Mouse (Mus musculus): ENCODE measurements around the gene Lrrc45. TPM values are rescaled to one million over a fixed set of nuclear protein-coding genes. Genes with fewer than 3 reads are reported as not detected.
A peak's percentile ranks its signal among the peaks of the same experiment; 100 is the strongest.
"Not testable (repeated sequence)": the region's sequence is repeated elsewhere in the genome, so short reads cannot be mapped to it uniquely, and the experiment has no call there.

Gene Lrrc45
- total and polyA plus RNA-seq, 3 experiments = 31.0 to 45.1 TPM; not detected in 1

DNA sequence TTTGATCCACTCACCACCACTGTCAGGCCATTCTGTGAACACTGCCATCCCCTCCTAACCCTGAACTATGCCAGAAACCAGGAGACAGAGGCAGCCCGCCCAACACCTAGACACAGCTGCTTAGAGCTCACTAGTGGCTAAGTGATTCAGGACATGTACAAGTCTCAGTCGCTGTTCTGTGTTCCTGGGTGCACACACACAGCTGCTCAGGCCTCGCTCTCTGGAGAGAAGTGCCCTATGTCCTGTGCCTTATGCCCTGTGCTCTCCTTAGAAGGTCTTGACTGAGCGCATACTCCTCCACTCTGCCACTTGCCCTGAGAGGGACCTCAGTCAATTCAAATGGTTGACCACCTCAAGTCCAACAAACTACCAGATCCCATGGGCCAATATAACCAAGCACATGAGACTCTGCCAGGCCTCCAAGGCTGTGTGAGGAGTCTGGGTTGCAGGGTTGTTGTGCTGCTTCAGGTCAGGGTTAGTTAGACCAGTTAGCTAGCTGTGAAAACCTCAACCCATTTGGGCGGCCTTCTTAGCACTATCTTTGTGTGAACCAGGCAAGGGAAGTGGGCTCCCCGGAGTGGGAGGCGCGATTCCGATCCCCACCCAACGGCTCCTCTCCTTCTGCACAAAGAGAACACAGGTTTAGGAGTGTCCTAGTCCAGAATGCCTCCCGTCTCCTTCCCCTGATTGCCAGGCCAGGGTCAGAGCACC lies 15.0 kb downstream of the Lrrc45 start:
- no peak for TF ChIP-seq ELF1 (IDR thresholded peaks at IDR 0.05; ENCODE audit: low read depth, low read length)
- no peak for TF ChIP-seq GABPA (IDR thresholded peaks at IDR 0.05; ENCODE audit: low read depth, low read length)
- TF ChIP-seq CTCF (IDR thresholded peaks at IDR 0.05 in 2 of 3, conservative IDR thresholded peaks at IDR 0.05 in 1 of 3; ENCODE audit: control insufficient read depth in 1 of 3, insufficient read depth in 1 of 3, low read depth in 2 of 3, low read length in 3 of 3, poor library complexity in 1 of 3, severe bottlenecking in 1 of 3) = no peak
- no peak for TF ChIP-seq USF2 (IDR thresholded peaks at IDR 0.05; ENCODE audit: borderline replicate concordance in 1 of 2, insufficient read depth in 1 of 2, low read depth in 1 of 2, low read length in 2 of 2)
- no peak for TF ChIP-seq MEF2A (IDR thresholded peaks at IDR 0.05; ENCODE audit: extremely low read depth, insufficient replicate concordance, low read depth, low read length, poor library complexity, severe bottlenecking)
- TF ChIP-seq POLR2AphosphoS5 (IDR thresholded peaks at IDR 0.05; ENCODE audit: borderline replicate concordance, low read depth, low read length) = no peak
- no peak for TF ChIP-seq TAL1 (IDR thresholded peaks at IDR 0.05; ENCODE audit: low read length)
- no peak for TF ChIP-seq KAT2A (conservative IDR thresholded peaks at IDR 0.05; ENCODE audit: low read depth, low read length)
- TF ChIP-seq MAZ (IDR thresholded peaks at IDR 0.05; ENCODE audit: low read depth, low read length) = no peak
- TF ChIP-seq TBP (IDR thresholded peaks at IDR 0.05; ENCODE audit: low read depth, low read length) = no peak
- TF ChIP-seq CHD2 (IDR thresholded peaks at IDR 0.05; ENCODE audit: low read length) = no peak
- Histone ChIP-seq H3K36me3 (ENCODE audit: control insufficient read depth in 1 of 2, insufficient read depth in 2 of 2, low read length in 2 of 2) (no peaks in the 10 kb centered on the region), H3K4me3 (ENCODE audit: control insufficient read depth in 1 of 2, insufficient read depth in 1 of 2, low read depth in 2 of 2, low read length in 2 of 2) (no peak overlapping the region), H3K27ac (ENCODE audit: control insufficient read depth, low read depth, low read length) (no peak overlapping the region), H3K9ac (ENCODE audit: control insufficient read depth, low read depth, low read length, poor library complexity, severe bottlenecking) (no peak overlapping the region), H3K4me1 (ENCODE audit: control insufficient read depth in 1 of 2, insufficient read depth in 2 of 2, low read length in 2 of 2) (peaks cover 0 to 4% of the 10 kb centered on the region in 2 experiments; a peak in 1 of 4 replicates), H3K9me3 (replicated peaks; ENCODE audit: insufficient read depth, low read length) (no peaks in the 10 kb centered on the region), H3K27me3 (ENCODE audit: control insufficient read depth in 1 of 2, insufficient read depth in 2 of 2, low read length in 2 of 2) (no peaks in the 10 kb centered on the region; a peak in 1 of 4 replicates), H3K79me2 (ENCODE audit: control insufficient read depth, insufficient read depth, low read length, poor library complexity) (no peaks in the 10 kb centered on the region)
- no peak for DNase-seq (ENCODE audit: low read depth, low spot score)

DNA sequence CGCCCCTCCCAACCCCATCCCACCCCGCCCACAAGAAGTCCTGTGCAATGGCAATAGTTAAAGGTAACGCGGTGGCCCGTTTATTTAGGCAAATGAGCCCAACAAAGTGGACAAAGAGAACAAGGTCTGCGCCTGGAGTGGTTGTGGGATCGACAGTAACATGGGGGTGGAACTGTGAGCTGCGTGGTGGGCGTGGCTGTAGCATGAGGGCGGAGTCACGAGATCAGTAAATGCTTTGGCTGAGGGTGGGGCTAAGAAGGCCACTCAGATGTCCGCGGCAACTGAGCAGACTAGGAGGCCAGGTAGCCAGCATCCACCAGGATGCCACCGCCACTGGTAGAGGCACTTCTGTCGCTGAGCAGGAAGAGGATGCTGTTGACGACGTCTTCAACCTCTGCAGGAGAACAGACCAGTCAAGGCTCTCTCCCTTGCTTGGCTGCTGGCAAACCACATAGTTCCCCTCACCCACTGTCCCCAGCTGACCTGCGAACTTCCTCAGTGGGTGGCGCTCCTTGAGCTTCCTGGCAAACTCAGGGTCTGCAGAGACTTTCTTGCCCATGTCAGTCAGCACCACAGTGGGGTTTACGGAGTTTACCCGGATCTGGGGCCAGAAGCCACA lies 15.8 kb downstream of the Lrrc45 start:
- not testable (repeated sequence) for H3K4me1 ChIP-seq (ENCODE audit: control insufficient read depth in 1 of 2, insufficient read depth in 2 of 2, low read length in 2 of 2); H3K9ac ChIP-seq (ENCODE audit: control insufficient read depth, low read depth, low read length, poor library complexity, severe bottlenecking); H3K27ac ChIP-seq (ENCODE audit: control insufficient read depth, low read depth, low read length); H3K27me3 ChIP-seq (ENCODE audit: control insufficient read depth in 1 of 2, insufficient read depth in 2 of 2, low read length in 2 of 2); H3K36me3 ChIP-seq (ENCODE audit: control insufficient read depth in 1 of 2, insufficient read depth in 2 of 2, low read length in 2 of 2); H3K4me3 ChIP-seq (ENCODE audit: control insufficient read depth in 1 of 2, insufficient read depth in 1 of 2, low read depth in 2 of 2, low read length in 2 of 2); H3K79me2 ChIP-seq (ENCODE audit: control insufficient read depth, insufficient read depth, low read length, poor library complexity); H3K9me3 ChIP-seq (replicated peaks; ENCODE audit: insufficient read depth, low read length)
- peak; percentile 60 for DNase-seq (ENCODE audit: low read depth, low spot score)

DNA sequence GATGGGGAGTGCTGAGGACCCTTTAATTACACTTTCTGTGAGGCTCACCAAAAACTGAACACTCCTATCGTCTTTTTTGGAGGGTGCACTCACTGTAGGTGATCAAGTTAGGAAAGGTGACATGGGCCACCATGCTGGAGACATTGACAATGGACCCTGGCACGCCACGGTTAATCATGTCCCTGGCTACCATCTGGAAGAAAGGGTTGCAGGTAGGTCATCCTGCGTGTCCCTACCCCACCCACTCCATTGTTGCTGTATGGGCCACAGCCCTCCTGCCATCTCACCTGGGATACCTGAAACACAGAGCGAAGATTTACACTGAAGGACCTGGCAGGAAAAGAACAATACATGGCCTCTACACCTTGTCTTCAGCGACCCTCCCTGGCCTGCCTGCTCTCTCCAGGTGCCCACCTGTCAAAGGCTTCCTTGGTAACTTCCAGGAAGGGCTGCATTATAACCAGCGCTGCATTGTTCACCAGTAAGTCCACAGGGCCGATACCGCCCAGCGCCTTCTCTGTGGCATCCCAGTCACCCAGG lies 16.7 kb downstream of the Lrrc45 start:
- peaks cover 0 to 1% of the 10 kb centered on the region in 2 experiments; a peak in 2 of 4 replicates for H3K27me3 ChIP-seq (ENCODE audit: control insufficient read depth in 1 of 2, insufficient read depth in 2 of 2, low read length in 2 of 2)
- no peak overlapping the region for H3K9ac ChIP-seq (ENCODE audit: control insufficient read depth, low read depth, low read length, poor library complexity, severe bottlenecking)
- no peaks in the 10 kb centered on the region for H3K9me3 ChIP-seq (replicated peaks; ENCODE audit: insufficient read depth, low read length)
- H3K4me1 ChIP-seq (ENCODE audit: control insufficient read depth in 1 of 2, insufficient read depth in 2 of 2, low read length in 2 of 2) = peaks cover 0 to 4% of the 10 kb centered on the region in 2 experiments; a peak in 1 of 4 replicates
- no peaks in the 10 kb centered on the region for H3K79me2 ChIP-seq (ENCODE audit: control insufficient read depth, insufficient read depth, low read length, poor library complexity)
- H3K27ac ChIP-seq (ENCODE audit: control insufficient read depth, low read depth, low read length) = no peak overlapping the region
- no peak overlapping the region for H3K4me3 ChIP-seq (ENCODE audit: control insufficient read depth in 1 of 2, insufficient read depth in 1 of 2, low read depth in 2 of 2, low read length in 2 of 2)
- no peak for DNase-seq (ENCODE audit: low read depth, low spot score)
- no peaks in the 10 kb centered on the region for H3K36me3 ChIP-seq (ENCODE audit: control insufficient read depth in 1 of 2, insufficient read depth in 2 of 2, low read length in 2 of 2)
- TF ChIP-seq RAD21 (IDR thresholded peaks at IDR 0.05; ENCODE audit: low read depth, low read length) (no peak), ELF1 (IDR thresholded peaks at IDR 0.05; ENCODE audit: low read depth, low read length) (no peak), USF2 (IDR thresholded peaks at IDR 0.05; ENCODE audit: borderline replicate concordance in 1 of 2, insufficient read depth in 1 of 2, low read depth in 1 of 2, low read length in 2 of 2) (no peak), GABPA (IDR thresholded peaks at IDR 0.05; ENCODE audit: low read depth, low read length) (no peak), TAL1 (IDR thresholded peaks at IDR 0.05; ENCODE audit: low read length) (no peak), CTCF (IDR thresholded peaks at IDR 0.05 in 2 of 3, conservative IDR thresholded peaks at IDR 0.05 in 1 of 3; ENCODE audit: control insufficient read depth in 1 of 3, insufficient read depth in 1 of 3, low read depth in 2 of 3, low read length in 3 of 3, poor library complexity in 1 of 3, severe bottlenecking in 1 of 3) (no peak), ZKSCAN1 (IDR thresholded peaks at IDR 0.05; ENCODE audit: low read depth, low read length) (no peak), BHLHE40 (IDR thresholded peaks at IDR 0.05; ENCODE audit: borderline replicate concordance, low read depth, low read length) (no peak), POLR2A (IDR thresholded peaks at IDR 0.05; ENCODE audit: control insufficient read depth in 1 of 2, insufficient read depth in 1 of 2, low read depth in 1 of 2, low read length in 2 of 2, poor library complexity in 1 of 2) (no peak), SIN3A (IDR thresholded peaks at IDR 0.05; ENCODE audit: low read length) (no peak), ZC3H11A (IDR thresholded peaks at IDR 0.05; ENCODE audit: low read depth, low read length) (no peak), RCOR1 (IDR thresholded peaks at IDR 0.05; ENCODE audit: low read depth, low read length) (no peak), EP300 (IDR thresholded peaks at IDR 0.05; ENCODE audit: low read depth in 1 of 2, low read length in 2 of 2) (no peak), ZNF384 (IDR thresholded peaks at IDR 0.05; ENCODE audit: low read depth, low read length) (no peak), MEF2A (IDR thresholded peaks at IDR 0.05; ENCODE audit: extremely low read depth, insufficient replicate concordance, low read depth, low read length, poor library complexity, severe bottlenecking) (no peak), NRF1 (IDR thresholded peaks at IDR 0.05; ENCODE audit: insufficient read depth, low read depth, low read length, poor library complexity, severe bottlenecking) (no peak)

Data from MEL (cell line).